Mouse (Mus musculus) ES-Bruce4 (cell line): Measurements from ENCODE around the gene Gm20441.

Experiments used
- CTCF ChIP-seq: IDR thresholded peaks from one replicate; pipeline ENCODE4 v1.8.1; 2011; ENCODE audit warnings: low read depth, low read length
- POLR2A ChIP-seq: IDR thresholded peaks from one replicate; pipeline ENCODE4 v1.8.1; 2011; ENCODE audit warnings: low read length; ENCODE audit not compliant: insufficient read depth

DNA sequence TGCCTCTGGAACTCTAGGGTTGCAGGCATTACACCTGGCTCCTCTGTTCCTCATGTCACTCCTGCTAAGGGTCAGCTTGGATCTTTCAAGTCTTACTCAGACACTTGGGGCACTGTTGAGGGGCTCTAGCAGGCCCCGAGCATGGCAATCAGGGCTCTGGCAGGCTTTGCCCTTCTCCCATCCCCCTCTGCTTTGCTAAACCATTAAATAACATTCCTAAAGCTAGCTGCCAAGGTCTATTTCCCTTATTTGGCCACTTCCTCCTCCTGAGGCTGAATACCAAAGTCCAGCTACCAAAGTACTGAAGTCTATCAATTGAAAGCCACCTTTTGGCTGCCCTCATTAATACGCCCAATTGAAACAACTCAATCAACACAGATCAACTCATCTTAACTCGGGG lies 14.1 kb upstream of the Gm20441 start:
- TF ChIP-seq POLR2A, result no peak
- no peak for TF ChIP-seq CTCF
